Mouse (Mus musculus): ENCODE data around the gene Tmem274. TPM values are rescaled to one million over a fixed set of nuclear protein-coding genes. Genes with fewer than 3 reads are reported as not detected.

Gene Tmem274
- polyA plus RNA-seq, 1 experiment, result not detected

DNA sequence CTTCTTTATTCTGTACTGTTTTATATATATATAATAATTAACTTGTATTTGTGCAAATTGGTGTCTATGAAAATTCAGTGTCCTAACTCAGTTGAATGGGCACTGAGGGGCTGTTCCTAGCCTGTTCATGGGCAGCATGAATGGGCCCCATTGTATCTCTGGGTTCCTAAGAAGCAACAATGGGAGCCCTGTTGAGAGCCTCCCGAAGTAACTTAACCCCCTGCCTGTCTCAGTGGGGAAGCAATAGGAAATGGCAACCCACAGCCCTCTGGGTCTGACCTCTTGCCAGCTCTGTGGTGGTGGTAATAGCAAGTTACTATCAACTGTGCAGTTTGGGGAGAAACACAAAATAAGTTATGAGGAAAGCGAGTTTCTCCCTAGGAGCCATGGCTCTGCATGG lies 19.4 kb downstream of the Tmem274 start:
- Histone ChIP-seq H3K9ac (ENCODE audit: low read depth, poor library complexity, severe bottlenecking) (no peak overlapping the region), H3K36me3 (ENCODE audit: control insufficient read depth, insufficient read depth, low read length, poor library complexity, severe bottlenecking) (peaks cover 42% of the 10 kb centered on the region), H3K27me3 (ENCODE audit: control insufficient read depth, insufficient read depth, low read length, poor library complexity, severe bottlenecking) (no peaks in the 10 kb centered on the region)

GRCm38 (mm10) chr4:149498901-149499300 lies 21.7 kb downstream of the Tmem274 start:
- TF ChIP-seq CTCF (IDR thresholded peaks at IDR 0.05; ENCODE audit: low read depth, low read length), result no peak
- no peak for TF ChIP-seq EP300 (IDR thresholded peaks at IDR 0.05; ENCODE audit: insufficient read depth, low read depth, low read length)
- TF ChIP-seq POLR2A (IDR thresholded peaks at IDR 0.05; ENCODE audit: insufficient read depth, low read length), result no peak
- peaks cover 34% of the 10 kb centered on the region for H3K36me3 ChIP-seq (ENCODE audit: control insufficient read depth, insufficient read depth, low read length, poor library complexity, severe bottlenecking)

More for the DNA sequence above, 19.4 kb downstream of the Tmem274 start:
- Histone ChIP-seq H3K4me1 (ENCODE audit: control insufficient read depth, insufficient read depth, low read length) (no peaks in the 10 kb centered on the region), H3K27ac (ENCODE audit: insufficient read depth, low read length) (no peak overlapping the region), H3K4me3 (ENCODE audit: low read depth, low read length) (no peak overlapping the region), H3K9me3 (replicated peaks; ENCODE audit: control insufficient read depth, insufficient read depth, low read length, poor library complexity, severe bottlenecking) (no peaks in the 10 kb centered on the region)
- TF ChIP-seq EP300 (IDR thresholded peaks at IDR 0.05; ENCODE audit: insufficient read depth, low read depth, low read length) (no peak), POLR2A (IDR thresholded peaks at IDR 0.05; ENCODE audit: insufficient read depth, low read length) (no peak), CTCF (IDR thresholded peaks at IDR 0.05; ENCODE audit: low read depth, low read length) (no peak)

DNA sequence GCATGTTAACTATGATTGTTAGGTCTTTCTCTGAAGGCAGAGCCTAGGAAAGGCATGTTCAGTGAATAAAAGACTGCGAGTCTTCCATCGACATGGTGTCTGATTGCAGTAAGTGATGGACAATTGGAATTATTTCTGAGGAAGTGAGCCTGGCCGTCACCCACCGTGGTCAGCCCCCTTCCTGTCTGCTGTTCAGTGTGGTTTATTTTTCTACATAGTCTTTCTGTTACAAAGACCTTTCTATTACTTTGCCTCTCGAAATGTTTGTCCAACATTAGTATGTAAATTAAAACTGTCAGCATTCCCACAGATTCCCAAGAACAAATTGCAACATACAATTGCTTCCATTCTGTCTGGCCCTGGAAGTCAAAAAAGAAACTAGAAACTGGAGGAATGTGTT lies 22.6 kb downstream of the Tmem274 start:
- Histone ChIP-seq H3K27ac (ENCODE audit: insufficient read depth, low read length) (no peak overlapping the region), H3K36me3 (ENCODE audit: control insufficient read depth, insufficient read depth, low read length, poor library complexity, severe bottlenecking) (peaks cover 28% of the 10 kb centered on the region), H3K27me3 (ENCODE audit: control insufficient read depth, insufficient read depth, low read length, poor library complexity, severe bottlenecking) (no peaks in the 10 kb centered on the region), H3K9me3 (replicated peaks; ENCODE audit: control insufficient read depth, insufficient read depth, low read length, poor library complexity, severe bottlenecking) (no peaks in the 10 kb centered on the region), H3K4me3 (ENCODE audit: low read depth, low read length) (no peak overlapping the region), H3K4me1 (ENCODE audit: control insufficient read depth, insufficient read depth, low read length) (peaks cover 2% of the 10 kb centered on the region), H3K9ac (ENCODE audit: low read depth, poor library complexity, severe bottlenecking) (no peak overlapping the region)
- TF ChIP-seq CTCF (IDR thresholded peaks at IDR 0.05; ENCODE audit: low read depth, low read length) (no peak), EP300 (IDR thresholded peaks at IDR 0.05; ENCODE audit: insufficient read depth, low read depth, low read length) (no peak), POLR2A (IDR thresholded peaks at IDR 0.05; ENCODE audit: insufficient read depth, low read length) (no peak)

More at GRCm38 (mm10) chr4:149498901-149499300, 21.7 kb downstream of the Tmem274 start:
- H3K9me3 ChIP-seq (replicated peaks; ENCODE audit: control insufficient read depth, insufficient read depth, low read length, poor library complexity, severe bottlenecking), result no peaks in the 10 kb centered on the region
- no peak overlapping the region for H3K27ac ChIP-seq (ENCODE audit: insufficient read depth, low read length)
- no peak overlapping the region for H3K9ac ChIP-seq (ENCODE audit: low read depth, poor library complexity, severe bottlenecking)
- no peaks in the 10 kb centered on the region for H3K27me3 ChIP-seq (ENCODE audit: control insufficient read depth, insufficient read depth, low read length, poor library complexity, severe bottlenecking)
- no peaks in the 10 kb centered on the region for H3K4me1 ChIP-seq (ENCODE audit: control insufficient read depth, insufficient read depth, low read length)
- H3K4me3 ChIP-seq (ENCODE audit: low read depth, low read length), result no peak overlapping the region

DNA sequence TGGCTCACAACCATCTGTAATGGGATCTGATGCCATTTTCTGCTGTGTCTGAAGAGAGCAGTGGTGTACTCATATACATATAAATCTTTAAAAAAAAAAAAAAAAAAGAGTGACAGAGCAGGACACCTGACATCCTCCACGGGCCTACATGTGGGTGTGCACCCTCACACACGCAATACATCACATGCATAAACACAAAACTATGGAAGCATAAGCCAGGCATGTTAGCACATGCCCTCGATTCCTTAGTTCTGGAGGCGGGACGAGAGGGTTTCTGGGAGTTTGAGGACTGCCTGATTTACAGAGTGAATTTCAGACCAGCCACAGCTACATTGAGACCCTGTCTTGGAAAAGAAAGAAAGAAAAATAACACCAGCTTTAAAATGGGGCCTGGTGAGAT lies 27.2 kb downstream of the Tmem274 start:
- Histone ChIP-seq H3K4me3 (ENCODE audit: low read depth, low read length) (no peak overlapping the region), H3K9me3 (replicated peaks; ENCODE audit: control insufficient read depth, insufficient read depth, low read length, poor library complexity, severe bottlenecking) (no peaks in the 10 kb centered on the region), H3K27ac (ENCODE audit: insufficient read depth, low read length) (peak overlapping the region; percentile 37), H3K9ac (ENCODE audit: low read depth, poor library complexity, severe bottlenecking) (no peak overlapping the region), H3K36me3 (ENCODE audit: control insufficient read depth, insufficient read depth, low read length, poor library complexity, severe bottlenecking) (peaks cover 4% of the 10 kb centered on the region; the same call in 1 of the 2 replicates), H3K4me1 (ENCODE audit: control insufficient read depth, insufficient read depth, low read length) (peaks cover 2% of the 10 kb centered on the region), H3K27me3 (ENCODE audit: control insufficient read depth, insufficient read depth, low read length, poor library complexity, severe bottlenecking) (no peaks in the 10 kb centered on the region)
- TF ChIP-seq CTCF (IDR thresholded peaks at IDR 0.05; ENCODE audit: low read depth, low read length) (no peak), EP300 (IDR thresholded peaks at IDR 0.05; ENCODE audit: insufficient read depth, low read depth, low read length) (no peak), POLR2A (IDR thresholded peaks at IDR 0.05; ENCODE audit: insufficient read depth, low read length) (no peak)

GRCm38 (mm10) chr4:149504858-149505257 lies 27.7 kb downstream of the Tmem274 start:
- Histone ChIP-seq H3K4me3 (ENCODE audit: low read depth, low read length) (no peak overlapping the region), H3K9ac (ENCODE audit: low read depth, poor library complexity, severe bottlenecking) (no peak overlapping the region), H3K27ac (ENCODE audit: insufficient read depth, low read length) (peak overlapping the region; percentile 37)

GRCm38 (mm10) chr4:149505261-149505967 lies 28.2 kb downstream of the Tmem274 start:
- H3K4me3 ChIP-seq (ENCODE audit: low read depth, low read length), result no peak overlapping the region
- no peaks in the 10 kb centered on the region for H3K27me3 ChIP-seq (ENCODE audit: control insufficient read depth, insufficient read depth, low read length, poor library complexity, severe bottlenecking)
- no peaks in the 10 kb centered on the region for H3K9me3 ChIP-seq (replicated peaks; ENCODE audit: control insufficient read depth, insufficient read depth, low read length, poor library complexity, severe bottlenecking)
- TF ChIP-seq CTCF (IDR thresholded peaks at IDR 0.05; ENCODE audit: low read depth, low read length) (no peak), POLR2A (IDR thresholded peaks at IDR 0.05; ENCODE audit: insufficient read depth, low read length) (no peak), EP300 (IDR thresholded peaks at IDR 0.05; ENCODE audit: insufficient read depth, low read depth, low read length) (no peak)
- H3K27ac ChIP-seq (ENCODE audit: insufficient read depth, low read length), result no peak overlapping the region
- peaks cover 2% of the 10 kb centered on the region for H3K4me1 ChIP-seq (ENCODE audit: control insufficient read depth, insufficient read depth, low read length)
- H3K36me3 ChIP-seq (ENCODE audit: control insufficient read depth, insufficient read depth, low read length, poor library complexity, severe bottlenecking), result peaks cover 4% of the 10 kb centered on the region; the same call in 1 of the 2 replicates
- H3K9ac ChIP-seq (ENCODE audit: low read depth, poor library complexity, severe bottlenecking), result no peak overlapping the region

More at GRCm38 (mm10) chr4:149504858-149505257, 27.7 kb downstream of the Tmem274 start:
- peaks cover 2% of the 10 kb centered on the region for H3K4me1 ChIP-seq (ENCODE audit: control insufficient read depth, insufficient read depth, low read length)
- H3K36me3 ChIP-seq (ENCODE audit: control insufficient read depth, insufficient read depth, low read length, poor library complexity, severe bottlenecking), result peaks cover 4% of the 10 kb centered on the region; the same call in 1 of the 2 replicates
- no peak for TF ChIP-seq EP300 (IDR thresholded peaks at IDR 0.05; ENCODE audit: insufficient read depth, low read depth, low read length)
- no peak for TF ChIP-seq POLR2A (IDR thresholded peaks at IDR 0.05; ENCODE audit: insufficient read depth, low read length)
- no peak for TF ChIP-seq CTCF (IDR thresholded peaks at IDR 0.05; ENCODE audit: low read depth, low read length)
- H3K27me3 ChIP-seq (ENCODE audit: control insufficient read depth, insufficient read depth, low read length, poor library complexity, severe bottlenecking), result no peaks in the 10 kb centered on the region
- H3K9me3 ChIP-seq (replicated peaks; ENCODE audit: control insufficient read depth, insufficient read depth, low read length, poor library complexity, severe bottlenecking), result no peaks in the 10 kb centered on the region
